Mouse (Mus musculus): Measurements from ENCODE around the gene Zc3h7b.
"Not testable (repeated sequence)": the region's sequence is repeated elsewhere in the genome, so short reads cannot be mapped to it uniquely, and the experiment has no call there.

Zc3h7b gene

DNA sequence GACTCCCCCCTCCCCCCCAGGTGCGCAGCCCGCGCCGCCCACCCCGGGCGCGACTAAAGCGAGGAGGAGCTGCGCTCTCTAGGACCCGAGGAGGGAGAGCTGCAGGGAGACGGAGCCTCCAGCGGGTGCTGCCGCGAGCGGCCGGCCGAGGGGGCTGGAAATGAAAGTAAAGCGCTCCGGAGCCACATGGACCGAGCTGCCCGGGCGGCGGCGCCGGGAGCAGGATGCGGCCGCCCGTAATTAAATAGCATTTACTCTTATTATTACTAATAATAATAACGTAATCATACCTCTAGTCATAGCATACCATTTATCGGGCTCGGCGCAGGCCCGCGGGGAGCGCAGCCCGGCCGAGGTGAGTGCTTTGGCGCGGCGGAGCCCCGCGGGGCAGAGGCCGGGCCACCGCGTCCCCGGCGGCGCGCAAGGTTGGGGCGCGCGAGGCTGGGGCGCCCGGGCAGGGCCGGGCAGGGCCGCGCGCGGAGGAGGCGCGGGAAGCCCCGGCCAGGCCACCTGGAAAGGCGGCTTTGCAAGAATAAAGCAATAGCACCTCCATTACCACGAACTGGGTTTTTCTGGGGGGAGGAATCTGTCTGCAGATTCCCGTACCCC lies at the start of gene Zc3h7b, which contains the start of gene Rangap1:
Gene Zc3h7b (plus strand): TSS at position 66 of the 609 bp plus-strand sequence.
Gene Rangap1 (minus strand): TSS at position 539 of the 609 bp plus-strand sequence.
- peak; percentile 38 to 56 for DNase-seq (ENCODE audit: low spot score in 2 of 2)

GRCm38 (mm10) chr15:81697175-81697574 lies 47.7 kb upstream of the Zc3h7b start, which contains the start of gene Chadl:
Gene Chadl (minus strand): TSS chr15:81697287.
- no peak for DNase-seq (ENCODE audit: low spot score in 2 of 2)

GRCm38 (mm10) chr15:81697847-81698246 lies 47.0 kb upstream of the Zc3h7b start:
- DNase-seq (ENCODE audit: low spot score in 2 of 2): peak in 1 of 2 experiments; percentile 19

DNA sequence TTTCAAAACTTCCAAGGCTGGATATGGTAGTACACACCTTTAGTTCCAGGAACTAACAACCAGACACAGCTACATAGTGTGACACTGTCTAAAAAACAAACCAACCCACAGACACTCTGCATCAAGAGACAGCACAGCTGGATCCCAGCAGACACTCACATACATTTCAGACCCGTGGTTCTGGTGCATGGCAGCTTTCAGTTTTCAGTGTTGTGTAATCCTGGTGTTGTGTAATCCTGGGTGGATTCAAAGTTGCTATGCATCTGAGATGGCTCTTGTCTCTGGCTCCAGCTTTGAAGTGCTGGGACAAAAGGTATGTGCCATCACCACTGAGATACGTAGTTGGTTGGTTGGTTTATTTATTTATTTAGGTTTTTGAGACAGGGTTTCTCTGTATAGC lies 46.3 kb upstream of the Zc3h7b start:
- DNase-seq (ENCODE audit: low spot score in 2 of 2): no peak

DNA sequence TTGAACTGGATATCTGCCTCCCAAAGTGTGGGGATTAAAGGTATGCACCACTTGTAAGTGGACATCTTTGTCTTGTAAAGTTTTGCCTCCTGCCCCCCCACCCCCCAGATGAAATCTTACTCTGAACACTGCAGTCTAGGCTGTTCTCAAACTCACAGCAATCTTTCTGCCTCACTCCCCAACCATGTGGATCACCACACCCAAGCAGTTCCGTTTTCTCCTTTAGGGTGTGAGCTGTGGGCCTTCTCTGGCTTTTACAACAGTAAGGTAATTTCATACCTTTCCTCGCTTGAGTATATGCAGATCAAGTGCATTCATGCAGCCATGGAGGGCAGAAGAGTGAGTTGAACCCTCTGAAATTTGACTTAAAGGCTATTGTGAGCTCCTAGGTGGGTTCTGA lies 44.7 kb upstream of the Zc3h7b start:
- DNase-seq (ENCODE audit: low spot score in 2 of 2): no peak

- DNase-seq (ENCODE audit: low spot score in 2 of 2): no peak
Measured at GRCm38 (mm10) chr15:81700601-81701000, 44.3 kb upstream of the Zc3h7b start.

- DNase-seq (ENCODE audit: low spot score in 2 of 2): not testable (repeated sequence)
Measured at GRCm38 (mm10) chr15:81701350-81701749, 43.5 kb upstream of the Zc3h7b start.

DNA sequence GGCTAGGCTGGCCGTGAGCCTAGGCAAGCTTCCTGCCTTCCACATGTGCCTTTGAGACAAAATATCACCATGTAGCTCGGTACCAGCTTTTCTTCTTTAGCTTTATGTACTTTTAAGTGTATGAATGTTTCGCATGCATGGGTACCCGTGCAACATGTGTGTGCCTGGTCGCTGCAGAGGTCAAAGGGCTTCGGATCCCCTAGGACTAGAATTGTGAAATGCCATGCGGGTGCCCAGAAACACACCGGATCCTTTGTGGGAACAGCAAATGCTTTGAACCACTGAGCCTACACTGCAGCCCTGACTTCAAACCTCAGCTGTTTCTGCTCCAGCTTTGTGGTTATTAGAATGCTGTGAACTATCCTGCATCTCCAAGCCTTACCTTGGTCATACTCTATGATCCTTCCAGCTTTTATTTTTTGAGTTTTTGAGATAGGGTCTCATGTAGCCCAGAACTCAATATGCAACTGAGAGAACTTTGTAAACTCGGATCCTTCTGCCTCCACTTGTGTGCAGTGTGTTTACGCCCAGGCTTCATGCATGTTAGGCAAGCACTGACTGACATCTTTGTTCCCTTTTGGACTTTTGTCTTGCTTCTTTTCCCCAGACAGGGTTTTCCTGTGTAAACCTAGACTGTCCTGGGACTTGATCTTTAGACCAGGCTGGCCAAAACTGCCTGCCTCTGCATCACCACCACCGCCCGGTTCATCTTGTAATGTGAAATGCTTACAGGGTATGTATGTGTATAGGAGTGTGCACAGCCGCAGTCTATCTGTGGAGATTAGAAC lies 42.4 kb upstream of the Zc3h7b start:
- DNase-seq (ENCODE audit: low spot score in 2 of 2): no peak

DNA sequence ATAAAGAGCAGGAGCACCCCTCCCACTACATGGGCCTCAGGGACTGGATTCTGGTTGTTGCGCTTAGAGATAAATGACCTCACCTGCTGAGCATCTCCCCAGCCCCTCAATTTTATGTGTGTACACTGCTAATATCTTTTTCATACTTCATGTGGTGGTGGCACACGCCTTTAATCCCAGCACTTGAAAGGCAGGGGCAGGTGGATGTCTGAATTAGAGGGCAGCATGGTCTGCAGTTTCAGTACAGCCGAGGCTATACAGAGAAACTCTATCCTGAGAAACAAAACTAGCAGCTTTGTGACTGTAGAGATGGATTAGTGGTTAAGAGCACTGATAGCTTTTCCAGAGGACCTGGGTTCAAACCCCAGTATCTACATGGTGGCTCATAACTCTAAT lies 41.8 kb upstream of the Zc3h7b start:
- DNase-seq (ENCODE audit: low spot score in 2 of 2): no peak

GRCm38 (mm10) chr15:81708991-81709390 lies 35.9 kb upstream of the Zc3h7b start:
- DNase-seq (ENCODE audit: low spot score in 2 of 2): no peak

DNA sequence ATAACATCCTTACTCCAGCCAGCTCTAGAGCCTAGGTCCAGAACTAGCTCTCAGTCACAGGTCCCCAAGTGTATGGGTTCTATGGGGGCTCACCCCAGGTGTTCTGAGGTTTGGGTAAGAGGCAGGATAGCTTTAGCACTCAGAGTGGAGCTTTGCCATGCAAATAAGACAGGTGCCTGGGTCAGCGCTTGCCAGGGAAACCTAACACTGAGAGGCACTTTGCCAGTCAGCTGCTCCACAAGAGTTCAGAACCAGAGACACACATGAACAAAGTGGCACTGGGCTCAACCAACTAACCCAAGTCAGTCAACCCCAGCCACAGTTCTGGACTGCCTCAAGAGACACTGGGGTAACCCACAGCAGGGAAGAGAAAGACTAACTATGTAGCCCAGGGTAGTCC lies 35.2 kb upstream of the Zc3h7b start:
- DNase-seq (ENCODE audit: low spot score in 2 of 2): no peak

DNA sequence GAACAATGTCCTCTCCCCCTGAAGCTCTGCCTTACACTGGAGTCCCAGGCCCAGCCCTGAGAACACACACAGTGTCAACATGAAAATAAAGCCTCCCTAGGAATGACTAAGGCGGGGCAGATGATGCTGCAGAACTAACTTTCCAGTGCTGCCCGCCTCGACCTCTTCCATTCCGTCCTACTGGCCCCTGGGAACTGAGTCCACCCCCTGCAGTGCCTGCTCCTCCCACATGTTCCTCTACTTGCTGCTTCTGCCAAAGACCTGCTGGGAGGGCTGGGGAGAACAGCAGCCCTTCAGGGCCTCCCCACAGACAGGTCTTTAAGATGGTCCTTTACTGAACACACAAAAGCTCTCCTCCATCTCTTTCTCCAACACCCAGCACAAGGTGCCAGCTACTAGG lies 34.1 kb upstream of the Zc3h7b start:
- no peak for DNase-seq (ENCODE audit: low spot score in 2 of 2)

GRCm38 (mm10) chr15:81713742-81714141 lies 31.1 kb upstream of the Zc3h7b start:
- no peak for DNase-seq (ENCODE audit: low spot score in 2 of 2)

- no peak for DNase-seq (ENCODE audit: low spot score in 2 of 2)
Measured at GRCm38 (mm10) chr15:81718336-81719138, 26.3 kb upstream of the Zc3h7b start.

- no peak for DNase-seq (ENCODE audit: low spot score in 2 of 2)
Measured at GRCm38 (mm10) chr15:81719139-81719531, 25.7 kb upstream of the Zc3h7b start.

GRCm38 (mm10) chr15:81722361-81722760 lies 22.5 kb upstream of the Zc3h7b start:
- DNase-seq (ENCODE audit: low spot score in 2 of 2): no peak

GRCm38 (mm10) chr15:81723653-81724052 lies 21.2 kb upstream of the Zc3h7b start:
- DNase-seq (ENCODE audit: low spot score in 2 of 2): no peak

DNA sequence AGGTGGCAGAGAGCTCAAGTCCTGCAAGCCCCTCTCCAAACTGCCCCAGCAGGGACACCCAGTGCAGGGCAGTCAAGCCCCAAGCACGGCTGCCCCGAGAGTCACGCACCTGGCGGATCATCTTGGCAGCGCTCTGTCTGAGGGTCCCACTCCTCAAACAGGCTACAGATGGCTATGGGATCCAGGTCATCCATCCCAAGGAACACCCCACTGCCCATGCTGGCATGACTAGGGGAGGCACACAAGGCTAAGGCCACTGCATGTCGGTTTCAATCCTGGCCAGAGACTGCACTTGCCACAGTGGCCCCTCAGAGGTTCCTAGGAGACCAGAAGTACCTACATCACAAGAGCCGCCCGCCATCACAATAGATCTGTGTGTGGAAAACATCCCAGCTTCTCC lies 18.9 kb upstream of the Zc3h7b start:
- DNase-seq (ENCODE audit: low spot score in 2 of 2): no peak

DNA sequence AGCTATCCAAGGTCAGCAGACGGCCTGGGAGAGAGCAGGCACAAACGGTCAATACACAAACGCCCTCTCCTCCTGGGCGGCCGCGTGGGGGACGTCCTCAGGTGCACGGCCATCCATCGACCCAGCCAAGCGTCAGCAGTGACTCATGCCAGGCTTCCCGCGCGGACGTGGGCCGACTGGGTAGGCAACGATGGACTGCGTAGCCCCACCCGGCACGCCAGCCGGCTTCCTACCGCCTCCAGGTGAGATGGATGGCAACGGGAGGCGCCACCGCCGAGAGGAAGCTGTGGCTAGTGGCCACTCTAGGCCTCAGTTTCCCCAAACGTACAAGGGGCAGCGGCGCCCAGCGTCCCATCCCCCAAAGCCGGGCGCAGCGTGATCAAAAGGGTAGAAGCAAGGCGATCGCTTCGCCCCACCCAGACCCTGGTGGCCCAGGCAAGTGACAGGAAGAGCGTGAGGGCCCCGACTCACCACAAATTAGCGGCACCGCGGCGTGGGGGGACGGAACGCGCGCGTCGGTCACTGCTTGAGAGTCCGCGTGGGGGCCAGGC lies 15.5 kb upstream of the Zc3h7b start:
- DNase-seq (ENCODE audit: low spot score in 2 of 2): no peak

GRCm38 (mm10) chr15:81729792-81730635 lies 14.8 kb upstream of the Zc3h7b start:
- peak; percentile 95 to 97 for DNase-seq (ENCODE audit: low spot score in 2 of 2)

- no peak for DNase-seq (ENCODE audit: low spot score in 2 of 2)
Measured at GRCm38 (mm10) chr15:81735075-81735474, 9.8 kb upstream of the Zc3h7b start.

Measured in thymus, postnatal 10 days (tissue).